In genomic region chr9:22119543-22119942, GRCm38 (mm10) we compare ENCODE assay signal across 12 mouse cellular contexts. TPM values are rescaled to one million over a fixed set of nuclear protein-coding genes. Genes with fewer than 3 reads are reported as not detected.
DNase-seq lines count a peak whose midpoint lies in the region; ATAC-seq and TF ChIP-seq lines count a peak whose summit lies in the region.
"Had no signal": no experiment of that assay in that cellular context is flagged by ENCODE, and none has a peak within 500 bp of the region (broad histone marks: within the 10 kb centered on the region; RNA-seq: fewer than 3 reads in every experiment).

No protein-coding gene starts in this region.

- no peak for TF ChIP-seq CTCF in lung, postnatal 0 days (IDR thresholded peaks at IDR 0.05)
- no peak for TF ChIP-seq CTCF in small intestine, adult 2 months (IDR thresholded peaks at IDR 0.05; ENCODE audit: extremely low read depth, insufficient read length, insufficient replicate concordance, low read depth, low read length)

- WGBS in lung, postnatal 0 days = 81% methylated on average over 4 of the region's 4 CpGs
- 85% methylated on average over 4 of the region's 4 CpGs for WGBS in small intestine, adult 2 months

- intact Hi-C loops in left cerebral cortex, postnatal 14 days (cut with DNase I) = no loop called here

- H3K36me3 ChIP-seq in lung, postnatal 0 days (ENCODE audit: insufficient read depth, low read length) = no peaks in the 10 kb centered on the region
- no peaks in the 10 kb centered on the region for H3K36me3 ChIP-seq in small intestine, adult 2 months (ENCODE audit: control insufficient read depth, insufficient read depth, low read length)

- no peak overlapping the region for H3K4me2 ChIP-seq in lung, postnatal 0 days (replicated peaks; ENCODE audit: low read depth, low read length)

- no peak overlapping the region for H3K27ac ChIP-seq in lung, postnatal 0 days (ENCODE audit: low read length)
- H3K27ac ChIP-seq in small intestine, adult 2 months (ENCODE audit: insufficient read depth, low read depth, low read length) = peak overlapping the region; percentile 9; the same call in 1 of the 2 replicates
- H3K27ac ChIP-seq: forebrain, embryonic 10.5 days had no signal

- no peak for TF ChIP-seq POLR2A in small intestine, adult 2 months (IDR thresholded peaks at IDR 0.05; ENCODE audit: low read depth, low read length)

- peak; percentile 49 to 57 for DNase-seq in frontal cortex, postnatal 36 days (ENCODE audit: low spot score in 2 of 2)
- no peak for DNase-seq in frontal cortex, postnatal 10 days (ENCODE audit: low spot score in 2 of 2)
- DNase-seq in lung, postnatal 0 days (ENCODE audit: low spot score) = peak; percentile 44
- no peak for DNase-seq in lung, postnatal 36 days
- DNase-seq in left cerebral cortex, postnatal 14 days (ENCODE audit: low spot score in 2 of 2) = peak; percentile 41 to 69
- DNase-seq in ovary, adult 18-20 months (ENCODE audit: low spot score) = no peak
- DNase-seq in spleen, postnatal 4 days (ENCODE audit: low spot score in 2 of 2) = no peak
- DNase-seq: cerebellum, adult 9-11 months; kidney, postnatal 14 days; thymus, postnatal 36 days had no signal

- peaks cover 7% of the 10 kb centered on the region; the same call in 1 of the 2 replicates for H3K4me1 ChIP-seq in lung, postnatal 0 days (ENCODE audit: insufficient read depth, low read depth, low read length)
- peaks cover 5% of the 10 kb centered on the region for H3K4me1 ChIP-seq in small intestine, adult 2 months (ENCODE audit: control insufficient read depth, insufficient read depth, insufficient read length, low read length)

- H3K9me3 ChIP-seq in lung, postnatal 0 days (ENCODE audit: low read length) = no peaks in the 10 kb centered on the region
- H3K9me3 ChIP-seq: forebrain, embryonic 10.5 days had no signal

- no peak overlapping the region for H3K4me3 ChIP-seq in lung, postnatal 0 days (ENCODE audit: low read depth, low read length)
- no peak overlapping the region for H3K4me3 ChIP-seq in small intestine, adult 2 months (ENCODE audit: low read depth, low read length)
- H3K4me3 ChIP-seq: forebrain, embryonic 10.5 days had no signal

- no peak overlapping the region for H3K9ac ChIP-seq in lung, postnatal 0 days (replicated peaks; ENCODE audit: low read depth)

- ATAC-seq in lung, postnatal 0 days = no peak

- no peak for TF ChIP-seq EP300 in lung, postnatal 0 days (IDR thresholded peaks at IDR 0.05)

- H3K27me3 ChIP-seq in lung, postnatal 0 days (replicated peaks; ENCODE audit: insufficient read depth, low read length) = no peaks in the 10 kb centered on the region
- H3K27me3 ChIP-seq in small intestine, adult 2 months (ENCODE audit: control insufficient read depth, insufficient read depth, low read length) = no peaks in the 10 kb centered on the region

RNA-seq across cellular contexts. Expression of gene Elof1, which starts 2.6 kb away (rescaled TPM):
- 188 and 191 TPM in 2 replicates for polyA plus RNA-seq in lung, postnatal 0 days (2015; fragmentation: Nextera tagmentation; extraction: Ambion mirVana)
- 10 to 100 TPM; 62.0 to 64.2 TPM for total RNA-seq in left cerebral cortex, postnatal 14 days (2021)
- polyA plus RNA-seq in small intestine, adult 2 months (2012; rRNA removed) = 108 and 120 TPM in 2 replicates

RNA-seq across cellular contexts. Expression of gene Acp5, which starts 16.0 kb away (rescaled TPM):
- polyA plus RNA-seq in lung, postnatal 0 days (2015; fragmentation: Nextera tagmentation; extraction: Ambion mirVana) = 8.9 and 9.1 TPM in 2 replicates
- total RNA-seq in left cerebral cortex, postnatal 14 days (2021) = under 1 TPM; 0.40 to 0.53 TPM
- polyA plus RNA-seq in small intestine, adult 2 months (2012; rRNA removed) = 128 and 203 TPM in 2 replicates

RNA-seq across cellular contexts. Expression of gene Cnn1, which starts 20.5 kb away (rescaled TPM):
- 43.7 and 64.8 TPM in 2 replicates for polyA plus RNA-seq in lung, postnatal 0 days (2015; fragmentation: Nextera tagmentation; extraction: Ambion mirVana)
- total RNA-seq in left cerebral cortex, postnatal 14 days (2021) = under 1 TPM; 0.88 to 0.93 TPM
- 166 and 227 TPM in 2 replicates for polyA plus RNA-seq in small intestine, adult 2 months (2012; rRNA removed)

RNA-seq across cellular contexts. Expression of gene Ecsit, which starts 34.3 kb away (rescaled TPM):
- 21.3 and 21.9 TPM in 2 replicates for polyA plus RNA-seq in lung, postnatal 0 days (2015; fragmentation: Nextera tagmentation; extraction: Ambion mirVana)
- total RNA-seq in left cerebral cortex, postnatal 14 days (2021) = 10 to 100 TPM; 41.5 to 43.2 TPM
- polyA plus RNA-seq in small intestine, adult 2 months (2012; rRNA removed) = 26.8 and 35.7 TPM in 2 replicates

RNA-seq across cellular contexts. Expression of gene Pigyl, which starts 37.1 kb away (rescaled TPM):
- polyA plus RNA-seq in lung, postnatal 0 days (2015; fragmentation: Nextera tagmentation; extraction: Ambion mirVana) = 100 and 112 TPM in 2 replicates
- 10 to 100 TPM; 33.1 to 51.9 TPM for total RNA-seq in left cerebral cortex, postnatal 14 days (2021)
- 35.4 and 43.1 TPM in 2 replicates for polyA plus RNA-seq in small intestine, adult 2 months (2012; rRNA removed)

Comparison
In these comparisons a context has a peak if more than half of its experiments do, and no peak if none do; other contexts are left out.
1. DNase-seq: peak in frontal cortex, postnatal 36 days (2 of 2), lung, postnatal 0 days (single experiment) and left cerebral cortex, postnatal 14 days (2 of 2); none in frontal cortex, postnatal 10 days (0 of 2), lung, postnatal 36 days (single experiment), ovary, adult 18-20 months (single experiment) and spleen, postnatal 4 days (0 of 2).
2. RNA of gene Acp5, which starts 16.0 kb away (polyA plus RNA-seq): 128 to 203 TPM in small intestine, adult 2 months; 8.9 to 9.1 TPM in lung, postnatal 0 days; every median in the first group is over 10 times any median in the second.